Mouse (Mus musculus) olfactory bulb, adult 2 months (tissue): ENCODE measurements around the gene Tmem88. TPM values are rescaled to one million over a fixed set of nuclear protein-coding genes. Genes with fewer than 3 reads are reported as not detected.

Experiments used
- H3K27ac ChIP-seq: fragments of 200-500 bp; 2 replicates; pipeline ENCODE4 v1.5.1; 2012; ENCODE audit warnings: low read depth, low read length; ENCODE audit not compliant: insufficient read depth
- H3K4me1 ChIP-seq: fragments of 200-500 bp; 2 replicates; pipeline ENCODE4 v1.6.1; 2012; ENCODE audit warnings: low read length; ENCODE audit not compliant: control insufficient read depth, insufficient read depth
- H3K4me3 ChIP-seq: fragments of 200-500 bp; 2 replicates; pipeline ENCODE4 v1.5.1; 2012; ENCODE audit warnings: mild to moderate bottlenecking, low read depth, low read length, moderate library complexity; ENCODE audit not compliant: insufficient read depth
- CTCF ChIP-seq: fragments of 200-500 bp; IDR thresholded peaks from 2 replicates; pipeline ENCODE4 v1.5.1; 2012; ENCODE audit warnings: low read depth, mild to moderate bottlenecking, low read length, moderate library complexity; ENCODE audit not compliant: insufficient read depth
- POLR2A ChIP-seq: fragments of 200-500 bp; IDR thresholded peaks from 2 replicates; pipeline ENCODE4 v1.6.1; 2012; ENCODE audit warnings: mild to moderate bottlenecking, low read depth, low read length, moderate library complexity; ENCODE audit not compliant: insufficient read depth
- WGBS: fragments of 180-500 bp; shearing (Covaris S2); methylation state at CpG from one replicate; pipeline ENCODE4 v1.1.7; 2018; 5-methylcytosine and 5-hydroxymethylcytosine counted together
- polyA plus RNA-seq: library from polyadenylated mRNA; stranded (reverse); fragments of >200 nt; gene quantifications from 2 replicates; pipeline ENCODE4 v1.2.4, GENCODE M21; 2012; ENCODE audit warnings: low replicate concordance; ENCODE audit not compliant: missing spikeins, insufficient read depth, insufficient read length

Tmem88 gene
- polyA plus RNA-seq, 1 experiment, result not detected

- H3K4me1 ChIP-seq, result peaks cover 3% of the 10 kb centered on the region; the same call in 1 of the 2 replicates
- no peak overlapping the region for H3K4me3 ChIP-seq
- no peak overlapping the region for H3K27ac ChIP-seq
- TF ChIP-seq POLR2A (no peak), CTCF (no peak)
- 50% methylated on average over 10 of the region's 10 CpGs for WGBS
Measured at GRCm38 (mm10) chr11:69390400-69391034, 7.5 kb downstream of the Tmem88 start.

- H3K4me3 ChIP-seq, result no peak overlapping the region
- no peak for TF ChIP-seq POLR2A
- no peak for TF ChIP-seq CTCF
- 44% methylated on average over 14 of the region's 14 CpGs for WGBS
- no peak overlapping the region for H3K27ac ChIP-seq
- H3K4me1 ChIP-seq, result peaks cover 3% of the 10 kb centered on the region; the same call in 1 of the 2 replicates
Measured at GRCm38 (mm10) chr11:69389531-69390399, 8.3 kb downstream of the Tmem88 start.

- no peak overlapping the region for H3K27ac ChIP-seq
- H3K4me3 ChIP-seq, result no peak overlapping the region
- no peak for TF ChIP-seq CTCF
- peaks cover 3% of the 10 kb centered on the region; the same call in 1 of the 2 replicates for H3K4me1 ChIP-seq
- WGBS, result 95% methylated on average over 4 of the region's 4 CpGs
Measured at GRCm38 (mm10) chr11:69388680-69389079, 9.4 kb downstream of the Tmem88 start.

DNA sequence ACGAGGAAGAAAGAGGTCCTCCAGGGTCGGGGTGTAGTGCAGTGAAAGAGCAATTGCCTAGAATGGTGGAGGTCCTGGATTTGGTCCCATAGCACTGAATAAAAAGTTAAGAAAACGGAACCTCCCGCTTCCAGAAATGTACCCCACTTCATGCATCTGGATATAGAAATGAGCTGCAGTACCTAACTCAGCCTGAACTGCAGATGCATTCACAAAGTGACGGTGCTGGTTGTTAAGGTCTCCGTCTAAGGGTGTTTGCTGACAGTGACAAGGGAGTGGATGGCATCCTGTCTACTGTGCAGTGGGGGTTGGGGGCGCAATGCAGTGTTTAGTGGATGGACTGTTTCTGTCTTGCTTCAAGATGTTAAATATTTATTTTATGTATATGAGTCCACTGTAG is 11.3 kb downstream of the Tmem88 start:
- TF ChIP-seq POLR2A (no peak), CTCF (no peak)
- WGBS, result 66% methylated on average over 7 of the region's 7 CpGs
- Histone ChIP-seq H3K27ac (no peak overlapping the region), H3K4me3 (no peak overlapping the region), H3K4me1 (peaks cover 14% of the 10 kb centered on the region)

DNA sequence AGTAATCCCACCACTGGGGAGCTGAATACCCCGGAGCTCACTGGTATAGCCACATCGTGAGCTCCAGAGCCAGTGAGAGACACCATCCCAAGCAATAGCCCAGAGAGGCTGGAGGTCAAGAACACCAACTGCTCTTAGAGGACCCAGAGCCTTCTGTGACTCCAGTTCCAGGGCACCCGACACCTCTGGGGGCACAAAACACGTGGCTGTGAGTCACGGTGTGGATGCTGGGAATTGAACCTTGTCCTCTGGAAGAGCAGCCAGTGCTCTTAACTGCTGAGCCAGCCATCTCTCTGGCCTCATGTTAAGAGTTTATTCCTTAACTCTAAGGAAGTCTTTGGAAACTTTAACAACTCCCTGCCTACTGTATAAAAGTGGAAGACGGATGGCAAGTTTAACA is 13.1 kb downstream of the Tmem88 start:
- H3K4me1 ChIP-seq, result peaks cover 19% of the 10 kb centered on the region
- TF ChIP-seq CTCF (no peak), POLR2A (no peak)
- 78% methylated on average over 6 of the region's 6 CpGs for WGBS
- no peak overlapping the region for H3K4me3 ChIP-seq
- no peak overlapping the region for H3K27ac ChIP-seq

DNA sequence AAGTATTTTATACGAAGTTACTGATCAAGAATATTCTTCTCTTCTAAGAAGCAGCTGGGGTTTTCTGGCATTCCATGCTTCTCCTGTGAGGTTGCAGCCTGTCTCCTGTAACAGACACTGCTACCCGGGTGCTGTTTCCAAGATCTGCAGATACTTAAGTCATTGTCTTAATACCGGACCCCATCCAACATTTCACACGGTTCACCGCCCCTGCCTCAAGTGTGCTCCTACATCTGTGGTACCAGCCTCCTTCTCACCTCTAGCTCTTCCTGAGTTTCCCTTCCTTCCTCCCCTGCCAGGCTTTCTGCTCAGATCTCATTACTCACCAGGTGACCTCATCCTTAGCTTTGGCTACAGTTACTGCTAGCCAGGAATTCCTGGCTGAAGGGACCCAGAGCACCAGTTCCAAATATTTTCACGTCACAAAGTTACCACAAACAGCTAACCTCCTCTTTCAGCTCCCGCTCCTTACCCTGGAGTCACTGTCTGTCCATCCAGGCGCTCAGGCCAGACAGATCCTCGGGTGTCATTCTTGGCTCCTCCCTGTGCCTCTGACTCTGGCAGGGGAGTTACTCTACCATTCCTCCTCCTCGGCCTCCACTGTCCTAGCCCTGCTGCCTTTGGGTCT is 15.4 kb downstream of the Tmem88 start:
- TF ChIP-seq CTCF (no peak), POLR2A (no peak)
- Histone ChIP-seq H3K4me3 (no peak overlapping the region), H3K27ac (peak overlapping the region; percentile 57), H3K4me1 (peaks cover 16% of the 10 kb centered on the region)
- 41% methylated on average over 10 of the region's 10 CpGs for WGBS

- 61% methylated on average over 6 of the region's 6 CpGs for WGBS
- TF ChIP-seq POLR2A (no peak), CTCF (no peak)
- Histone ChIP-seq H3K27ac (peak overlapping the region; percentile 52), H3K4me1 (peaks cover 16% of the 10 kb centered on the region), H3K4me3 (no peak overlapping the region)
Measured at GRCm38 (mm10) chr11:69381356-69381755, 16.7 kb downstream of the Tmem88 start.

DNA sequence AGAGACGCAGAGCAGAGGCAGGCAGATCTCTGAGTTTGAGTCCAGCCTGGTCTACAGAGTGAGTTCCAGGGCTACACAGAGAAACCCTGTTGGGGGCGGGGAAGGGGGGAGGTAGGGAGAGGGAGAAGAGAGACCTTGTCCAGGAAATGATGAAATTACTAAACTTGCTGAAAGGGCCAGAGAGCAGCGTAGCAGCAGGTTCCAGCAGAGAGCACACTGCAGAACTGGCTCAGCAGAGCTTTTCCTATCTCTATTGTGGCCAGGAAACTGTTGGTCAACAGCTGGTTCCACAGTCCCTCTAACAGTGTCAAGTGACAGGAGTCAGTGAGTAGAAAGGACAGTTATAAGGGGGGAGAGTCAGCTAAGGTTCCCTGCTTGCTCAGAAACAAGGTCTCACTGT is 18.4 kb downstream of the Tmem88 start:
- Histone ChIP-seq H3K4me3 (no peak overlapping the region), H3K4me1 (peaks cover 16% of the 10 kb centered on the region), H3K27ac (no peak overlapping the region)
- WGBS, result 94% methylated on average over 3 of the region's 3 CpGs
- TF ChIP-seq POLR2A (no peak), CTCF (no peak)

GRCm38 (mm10) chr11:69377766-69378165 is 20.3 kb downstream of the Tmem88 start:
- H3K27ac ChIP-seq, result no peak overlapping the region
- TF ChIP-seq POLR2A (no peak), CTCF (no peak)
- peaks cover 12% of the 10 kb centered on the region for H3K4me1 ChIP-seq
- 66% methylated on average over 3 of the region's 3 CpGs for WGBS
- no peak overlapping the region for H3K4me3 ChIP-seq
